In the genomic region with DNA sequence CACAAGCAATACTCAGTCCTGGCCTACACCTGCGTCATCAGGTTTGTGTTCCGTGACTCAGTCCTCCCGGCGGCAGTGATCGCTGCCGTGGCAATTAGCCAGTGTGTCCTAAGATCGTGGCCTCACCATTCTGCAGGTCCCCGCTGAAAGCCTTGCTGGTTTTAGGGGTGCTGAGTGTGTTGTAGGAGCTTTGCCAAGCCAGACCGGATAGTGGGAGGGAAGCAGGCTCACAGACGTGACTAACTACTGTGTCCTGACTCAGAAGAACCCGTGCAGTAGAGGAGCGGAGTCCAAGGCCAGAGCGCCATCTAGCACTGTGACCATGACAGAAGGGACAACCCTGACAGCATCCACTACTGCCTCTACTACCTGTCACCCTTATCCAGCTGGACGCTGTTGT, we compare ENCODE assay signal across 9 mouse cellular contexts.
DNase-seq lines count a peak whose midpoint lies in the region; ATAC-seq and TF ChIP-seq lines count a peak whose summit lies in the region.
"Had no signal": no experiment of that assay in that cellular context is flagged by ENCODE, and none has a peak within 500 bp of the region (broad histone marks: within the 10 kb centered on the region; RNA-seq: fewer than 3 reads in every experiment).

No protein-coding gene starts in this region.

- H3K4me3 ChIP-seq in liver, embryonic 14.5 days (ENCODE audit: insufficient read depth in 1 of 2, low read depth in 2 of 2, low read length in 2 of 2) = no peak overlapping the region
- no peak overlapping the region for H3K4me3 ChIP-seq in liver, embryonic 11.5 days (ENCODE audit: low read depth, low read length)
- H3K4me3 ChIP-seq in forebrain, embryonic 15.5 days = no peak overlapping the region
- H3K4me3 ChIP-seq: neural tube, embryonic 12.5 days had no signal

- no peak overlapping the region for H3K27ac ChIP-seq in liver, embryonic 14.5 days
- no peak overlapping the region for H3K27ac ChIP-seq in liver, embryonic 11.5 days (ENCODE audit: low read depth, low read length)
- H3K27ac ChIP-seq in forebrain, embryonic 15.5 days (replicated peaks) = no peak overlapping the region
- H3K27ac ChIP-seq: neural tube, embryonic 12.5 days had no signal

- WGBS in liver, embryonic 14.5 days (ENCODE audit: insufficient replicate concordance) = 69% methylated on average over 14 of the region's 14 CpGs
- WGBS in liver, embryonic 11.5 days = 81% methylated on average over 14 of the region's 14 CpGs
- WGBS in forebrain, embryonic 15.5 days = 82% methylated on average over 14 of the region's 14 CpGs

- H3K9me3 ChIP-seq in liver, embryonic 14.5 days (ENCODE audit: control insufficient read depth, low read length) = no peaks in the 10 kb centered on the region
- H3K9me3 ChIP-seq in liver, embryonic 11.5 days (ENCODE audit: control insufficient read depth, low read length) = no peaks in the 10 kb centered on the region
- no peaks in the 10 kb centered on the region for H3K9me3 ChIP-seq in forebrain, embryonic 15.5 days
- H3K9me3 ChIP-seq: neural tube, embryonic 12.5 days had no signal

- no peak overlapping the region for H3K4me2 ChIP-seq in liver, embryonic 14.5 days (ENCODE audit: low read depth)
- no peak overlapping the region for H3K4me2 ChIP-seq in liver, embryonic 11.5 days
- no peak overlapping the region for H3K4me2 ChIP-seq in forebrain, embryonic 15.5 days (replicated peaks)
- H3K4me2 ChIP-seq: neural tube, embryonic 12.5 days had no signal

- peaks cover 24 to 29% of the 10 kb centered on the region in 2 experiments for H3K4me1 ChIP-seq in liver, embryonic 14.5 days (replicated peaks; ENCODE audit: control insufficient read depth in 2 of 2, insufficient read depth in 2 of 2, low read length in 1 of 2)
- peaks cover 22% of the 10 kb centered on the region for H3K4me1 ChIP-seq in liver, embryonic 11.5 days (replicated peaks; ENCODE audit: control insufficient read depth, insufficient read depth, low read length)
- H3K4me1 ChIP-seq in forebrain, embryonic 15.5 days = peaks cover 6% of the 10 kb centered on the region

- peak; percentile 18; the same call in 1 of the 2 replicates for TF ChIP-seq CTCF in liver, embryonic 14.5 days (IDR thresholded peaks at IDR 0.05; ENCODE audit: low read depth)

- no peak for ATAC-seq in cerebellum, adult (ENCODE audit: insufficient number of reproducible peaks, low FRiP score, low TSS enrichment)
- ATAC-seq in liver, embryonic 14.5 days (ENCODE audit: insufficient read depth) = no peak
- no peak for ATAC-seq in liver, embryonic 11.5 days (replicated peaks; ENCODE audit: low FRiP score)
- no peak for ATAC-seq in forebrain, embryonic 15.5 days (replicated peaks)

- H3K9ac ChIP-seq in liver, embryonic 14.5 days (replicated peaks) = no peak overlapping the region
- no peak overlapping the region for H3K9ac ChIP-seq in liver, embryonic 11.5 days (ENCODE audit: low read depth, low read length)
- no peak overlapping the region for H3K9ac ChIP-seq in forebrain, embryonic 15.5 days (replicated peaks)
- H3K9ac ChIP-seq: neural tube, embryonic 12.5 days had no signal

- H3K36me3 ChIP-seq in liver, embryonic 14.5 days (replicated peaks; ENCODE audit: control insufficient read depth, insufficient read depth, low read depth) = no peaks in the 10 kb centered on the region
- no peaks in the 10 kb centered on the region for H3K36me3 ChIP-seq in liver, embryonic 11.5 days (ENCODE audit: control insufficient read depth, insufficient read depth, low read length)
- H3K36me3 ChIP-seq in forebrain, embryonic 15.5 days = no peaks in the 10 kb centered on the region
- H3K36me3 ChIP-seq: neural tube, embryonic 12.5 days had no signal

- no peak for TF ChIP-seq EP300 in liver, embryonic 14.5 days (IDR thresholded peaks at IDR 0.05; ENCODE audit: low read depth)

- DNase-seq in cerebellum, adult 18-20 months = peak; percentile 33 to 43
- no peak for DNase-seq in liver, embryonic 14.5 days (ENCODE audit: low read depth in 3 of 3, low spot score in 3 of 3)
- no peak for DNase-seq in liver, embryonic 11.5 days (ENCODE audit: low spot score)
- DNase-seq in adrenal gland, postnatal 36 days = peak; percentile 82 to 83
- peak; percentile 71 to 78 for DNase-seq in kidney, postnatal 4 days
- peak; percentile 8 to 37 for DNase-seq in urinary bladder, postnatal 36 days (ENCODE audit: low spot score in 2 of 2)

- H3K27me3 ChIP-seq in liver, embryonic 14.5 days (ENCODE audit: control insufficient read depth, insufficient read depth, low read length) = no peaks in the 10 kb centered on the region
- H3K27me3 ChIP-seq in liver, embryonic 11.5 days (replicated peaks; ENCODE audit: control insufficient read depth, insufficient read depth, low read length) = no peaks in the 10 kb centered on the region; the same call in 1 of the 2 replicates
- no peaks in the 10 kb centered on the region for H3K27me3 ChIP-seq in forebrain, embryonic 15.5 days
- H3K27me3 ChIP-seq: neural tube, embryonic 12.5 days had no signal

Comparison
In these comparisons a context has a peak if more than half of its experiments do, and no peak if none do; other contexts are left out.
1. DNase-seq: peak in cerebellum, adult 18-20 months (2 of 2), adrenal gland, postnatal 36 days (2 of 2), kidney, postnatal 4 days (2 of 2) and urinary bladder, postnatal 36 days (2 of 2); none in liver, embryonic 14.5 days (0 of 3) and liver, embryonic 11.5 days (single experiment).